Mouse (Mus musculus) megakaryocyte, embryonic 14.5 days (primary cell): ENCODE results near the gene Ndrg4.

Experiments
- FLI1 ChIP-seq: IDR thresholded peaks from 2 replicates; pipeline ENCODE4 v1.6.1; 2012; ENCODE audit warnings: low read length, inconsistent platforms, mixed read lengths
- GATA1 ChIP-seq: IDR thresholded peaks from 3 replicates; pipeline ENCODE4 v1.6.1; 2012; ENCODE audit warnings: mixed read lengths, low read length, inconsistent platforms, borderline replicate concordance

DNA sequence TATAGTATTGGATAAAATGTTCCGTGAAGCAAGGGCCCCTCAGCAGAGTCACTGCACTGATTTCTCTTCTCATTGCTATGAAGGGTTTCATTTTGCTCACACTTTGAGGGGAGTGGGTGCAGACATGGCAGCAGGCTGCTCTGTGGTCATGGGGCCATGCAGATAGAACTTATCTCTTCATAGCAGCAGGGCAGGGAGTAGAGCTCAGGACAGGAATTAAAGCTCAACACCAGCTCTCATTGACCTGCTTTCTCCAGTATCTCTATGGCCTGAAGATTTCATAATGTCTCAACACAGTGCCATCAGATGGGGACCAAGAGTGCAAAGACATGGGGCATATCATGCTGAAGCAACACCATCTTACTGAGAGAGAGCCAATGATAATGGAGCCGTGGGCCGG, 28.5 kb upstream of the Ndrg4 start:
- TF ChIP-seq GATA1 (no peak), FLI1 (no peak)
